Mouse (Mus musculus) mammary gland, adult 2 months (tissue): ENCODE data around the gene Jmjd6. TPM values are rescaled to one million over a fixed set of nuclear protein-coding genes. Genes with fewer than 3 reads are reported as not detected.

Experiments
- polyA plus RNA-seq: library from polyadenylated mRNA; depleted of rRNA; stranded (reverse); fragments of >200 nt; gene quantifications from 2 replicates; pipeline ENCODE4 v1.2.3, GENCODE M21; 2012; ENCODE audit warnings: low replicate concordance; rRNA removed

The Jmjd6 gene
- 20.2 and 21.9 TPM in 2 replicates for polyA plus RNA-seq

GRCm38 (mm10) chr11:116843261-116844233 is at the start of gene Jmjd6, which contains the start of gene Mettl23:
Gene Jmjd6 (minus strand): TSS chr11:116843449.
Gene Mettl23 (plus strand): TSS chr11:116843278.

GRCm38 (mm10) chr11:116852891-116853511 is 9.8 kb upstream of the Jmjd6 start, which contains the start of gene Srsf2:
Gene Srsf2 (minus strand): TSS chr11:116853094.

DNA sequence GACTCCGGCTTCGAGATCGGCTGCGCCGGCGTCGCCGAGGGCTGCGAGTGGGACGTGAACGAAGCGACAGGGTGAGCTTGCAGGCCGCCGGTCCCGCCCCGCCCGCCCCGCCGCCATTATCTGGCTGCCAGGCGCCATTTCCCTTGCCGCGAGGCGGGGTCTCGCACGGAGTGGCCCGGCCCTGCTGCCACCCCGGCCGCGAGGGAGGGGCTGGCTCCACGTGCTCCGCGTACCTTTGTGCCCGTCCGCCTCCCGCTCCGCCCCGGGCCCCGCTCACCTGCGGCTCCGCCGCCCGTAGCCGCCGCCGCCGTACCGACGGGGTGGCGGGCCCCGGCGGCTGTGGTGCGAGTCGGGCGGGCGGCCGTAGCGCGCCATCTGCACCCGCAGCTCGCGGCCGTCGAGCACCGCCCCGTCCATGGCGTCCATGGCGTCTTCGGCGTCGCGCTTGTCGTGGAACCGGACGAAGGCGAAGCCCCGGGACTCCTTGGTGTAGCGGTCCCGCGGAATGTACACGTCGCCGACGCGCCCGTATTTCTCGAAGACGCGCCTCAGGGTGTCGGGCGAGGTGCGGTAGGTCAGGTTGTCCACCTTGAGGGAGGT is 9.1 kb upstream of the Jmjd6 start, which contains the start of gene Mfsd11:
Gene Mfsd11, plus strand, starts transcription at position 150 of the 600 bp plus-strand sequence.

DNA sequence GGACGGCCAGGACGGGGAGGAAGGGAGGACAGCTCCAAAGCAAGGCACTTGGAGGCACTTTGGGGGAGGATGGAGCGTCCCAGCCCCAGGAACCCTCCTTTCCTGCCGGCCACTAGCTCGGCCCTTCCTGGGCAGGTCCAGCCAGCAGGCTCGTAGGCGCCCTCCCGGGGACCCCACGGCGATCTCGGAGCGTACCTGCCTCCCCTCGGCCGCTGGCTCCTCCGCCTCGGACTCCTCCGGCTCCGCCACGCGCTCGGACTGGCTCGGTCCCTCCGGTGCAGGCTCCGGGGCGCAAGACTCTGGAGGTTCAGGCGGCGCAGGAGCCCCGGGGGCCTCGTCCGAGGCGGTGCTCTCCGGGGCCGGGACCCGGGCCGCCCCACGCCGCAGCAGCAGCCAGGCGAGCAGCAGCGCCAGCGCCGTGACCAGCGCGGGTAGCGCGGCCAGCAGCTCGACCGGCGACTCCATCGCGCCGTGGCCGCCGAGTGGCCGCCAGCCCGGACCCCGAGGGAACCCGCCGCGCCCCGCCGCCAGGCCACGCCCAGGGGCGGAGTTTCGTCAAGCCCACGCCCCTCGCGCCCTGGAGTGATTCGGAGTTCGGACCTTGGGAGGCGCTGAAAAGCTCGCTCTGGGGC is 15.6 kb downstream of the Jmjd6 start, which contains the start of gene Mxra7:
Gene Mxra7, minus strand, starts transcription at position 513 of the 632 bp plus-strand sequence.

Other genes starting within 250 kb of the Jmjd6 start
- 51.0 and 65.9 TPM in 2 replicates for gene Rhbdf2, start 216.4 kb downstream of the Jmjd6 start, polyA plus RNA-seq
- 1.5 and 2.2 TPM in 2 replicates for gene Prcd, start 189.9 kb downstream of the Jmjd6 start, polyA plus RNA-seq
- 58.5 and 87.0 TPM in 2 replicates for gene Cygb, start 189.1 kb downstream of the Jmjd6 start, polyA plus RNA-seq
- 0.14 and 0.27 TPM in 2 replicates for gene St6galnac1, start 67.9 kb downstream of the Jmjd6 start, polyA plus RNA-seq
- 13.2 and 101 TPM in 2 replicates for gene Mxra7, start 15.4 kb downstream of the Jmjd6 start, polyA plus RNA-seq
- gene Mettl23, start 171 bp downstream of the Jmjd6 start, polyA plus RNA-seq: 38.2 and 49.2 TPM in 2 replicates
- gene Mfsd11, start 9.0 kb upstream of the Jmjd6 start, polyA plus RNA-seq: 31.7 and 33.4 TPM in 2 replicates
- 199 and 957 TPM in 2 replicates for gene Srsf2, start 9.6 kb upstream of the Jmjd6 start, polyA plus RNA-seq
- 0.63 and 0.68 TPM in 2 replicates for gene Mgat5b, start 75.4 kb upstream of the Jmjd6 start, polyA plus RNA-seq